Mouse (Mus musculus): ENCODE data around the gene Mymk.

DNA sequence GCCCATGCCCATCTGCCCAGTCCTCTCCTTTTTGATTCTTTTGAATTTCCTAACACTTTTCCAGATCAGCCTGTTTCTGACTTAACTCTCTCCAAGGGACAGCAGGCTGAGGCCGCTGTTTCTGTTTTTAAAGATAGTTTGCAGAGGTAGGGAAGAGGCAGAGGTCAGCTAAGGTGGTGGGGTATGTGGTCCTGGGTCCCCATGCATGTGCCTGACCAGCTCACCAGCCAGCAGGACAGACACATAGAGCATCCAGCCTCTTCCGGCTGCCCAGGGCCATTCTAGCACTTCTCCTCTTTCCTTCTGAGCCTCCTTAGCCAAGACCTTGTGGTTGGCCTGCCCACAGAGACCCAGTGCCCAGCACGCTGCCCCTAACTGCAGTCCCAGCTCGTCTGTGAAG is 13.7 kb downstream of the Mymk start:
- TF ChIP-seq CTCF (IDR thresholded peaks at IDR 0.05; ENCODE audit: low read depth, low read length) (no peak), POLR2A (IDR thresholded peaks at IDR 0.05; ENCODE audit: borderline replicate concordance, low read depth, low read length) (no peak)

Measured in bone marrow macrophage, adult 2 months (primary cell).